Mouse (Mus musculus) spleen, adult 18-20 months (tissue): ENCODE measurements around the gene Rab9b.

Experiments
- DNase-seq, 2 experiments: peaks; one replicate each; pipeline ENCODE4 v3.0.0; 2022; ENCODE audit warnings: mixed read lengths in 2 of 2

Gene Rab9b

DNA sequence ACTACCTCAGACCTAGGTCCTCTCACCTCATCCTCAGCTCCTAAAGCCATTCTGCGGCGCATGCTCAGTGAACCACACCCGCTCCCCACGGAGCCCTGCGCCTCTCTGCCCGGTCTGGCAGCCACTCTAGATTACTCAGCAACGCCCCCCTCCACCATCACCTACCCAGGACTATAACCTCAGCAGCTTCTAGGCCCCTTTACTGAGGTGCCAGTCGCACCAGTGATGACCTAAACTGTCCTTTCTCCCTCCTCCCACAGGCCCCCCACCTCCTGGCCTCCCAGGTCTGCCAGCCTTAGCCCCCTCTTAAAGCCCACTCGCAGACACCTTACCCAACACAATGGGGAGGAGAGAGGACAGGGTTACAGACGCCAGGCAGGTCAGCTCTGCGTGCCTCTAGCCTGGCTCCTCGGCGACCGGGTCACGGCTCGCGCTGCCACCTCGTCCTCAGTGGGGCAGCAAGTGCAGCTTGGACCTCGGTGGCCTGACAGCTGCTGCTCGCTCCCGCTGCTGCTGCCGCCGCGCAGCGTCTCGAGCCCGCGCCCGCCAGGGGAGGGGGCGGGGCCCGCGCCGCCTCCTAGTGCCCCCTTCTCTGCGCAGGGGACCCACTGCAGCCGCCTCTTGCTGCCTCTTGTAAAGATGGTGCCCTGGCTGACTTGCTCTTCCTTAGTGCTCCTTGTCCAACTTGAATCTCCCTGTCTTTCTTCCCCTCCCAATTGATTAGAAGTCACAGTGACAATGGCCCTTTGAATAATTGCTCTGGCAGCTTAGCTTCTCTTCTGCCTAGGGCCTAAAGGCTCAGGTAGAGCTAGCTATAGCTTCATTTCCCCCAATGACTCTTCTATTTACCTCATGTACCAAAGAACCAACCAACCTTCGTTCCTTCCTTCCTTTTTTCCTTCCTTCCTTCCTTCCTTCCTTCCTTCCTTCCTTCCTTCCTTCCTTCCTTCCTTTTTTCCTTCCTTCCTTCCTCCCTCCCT, at the start of gene Rab9b:
TSS of gene Rab9b (minus strand) at position 695 of the 980 bp plus-strand sequence.
- DNase-seq = no peak

DNA sequence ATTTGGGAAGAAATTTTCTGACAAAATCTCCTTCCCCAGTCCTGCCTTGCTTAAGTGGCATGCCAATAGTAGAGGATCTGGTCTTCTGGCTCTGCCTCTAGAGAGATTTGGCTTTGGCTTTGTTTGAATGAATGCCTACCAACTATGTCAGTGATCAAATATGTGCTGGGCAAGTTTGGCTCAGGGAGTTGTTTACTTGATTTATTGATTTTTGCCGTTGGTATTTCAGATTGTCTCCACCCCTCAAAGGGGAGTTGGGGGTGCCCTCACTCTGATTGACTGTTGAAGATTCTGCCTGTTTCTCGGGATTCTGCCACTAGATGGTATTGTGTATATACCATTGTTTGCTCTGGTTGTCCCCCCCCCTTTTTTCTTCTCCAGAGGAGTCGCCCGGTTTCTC, 35.8 kb upstream of the Rab9b start:
- no peak for DNase-seq

DNA sequence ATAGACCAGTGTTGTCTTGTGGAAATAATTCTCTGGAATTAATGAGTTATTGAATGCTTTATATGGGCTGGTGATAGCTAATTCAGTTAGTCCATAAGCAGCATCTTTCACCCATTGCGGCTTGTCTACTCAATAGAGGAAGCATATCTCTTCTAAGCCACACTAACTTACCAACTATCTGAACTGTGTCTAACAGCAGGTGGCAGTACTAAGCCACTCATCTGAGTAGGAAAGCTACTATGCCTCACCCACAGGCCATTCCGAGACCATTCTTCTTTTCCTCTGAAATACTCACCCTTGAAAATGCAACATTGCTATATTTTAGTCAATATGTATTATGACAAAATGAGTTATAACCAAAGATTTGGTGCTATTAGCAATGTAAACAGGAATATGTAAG, 27.2 kb upstream of the Rab9b start:
- DNase-seq = peak in 1 of 2 experiments; percentile 1

GRCm38 (mm10) chrX:136850300-136850699, 18.3 kb downstream of the Rab9b start:
- no peak for DNase-seq

GRCm38 (mm10) chrX:136828610-136829009, 39.9 kb downstream of the Rab9b start:
- DNase-seq = no peak

- DNase-seq = no peak
Measured at GRCm38 (mm10) chrX:136825016-136825415, 43.5 kb downstream of the Rab9b start.

DNA sequence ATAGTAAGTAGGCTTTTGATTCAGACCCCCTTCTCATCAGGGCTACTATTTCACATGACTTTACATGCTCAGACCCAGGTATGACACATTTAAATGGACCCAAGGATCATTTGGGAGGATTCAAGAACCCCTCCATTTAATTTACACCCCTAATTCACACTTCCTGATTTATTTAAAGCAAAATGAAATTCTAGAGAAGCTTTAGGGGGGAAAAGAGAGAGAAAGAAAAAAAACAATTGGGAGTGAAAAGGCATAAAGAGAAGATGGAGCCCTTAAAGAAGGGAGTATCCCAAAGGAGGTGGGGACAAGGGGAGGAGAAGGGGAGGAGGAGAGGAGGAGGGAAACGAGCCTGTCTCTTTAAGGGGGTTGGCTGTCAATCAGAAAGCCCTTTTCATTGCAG, 46.2 kb downstream of the Rab9b start, which contains the start of gene Plp1:
TSS of gene Plp1 (plus strand) at position 301 of the 400 bp plus-strand sequence.
- no peak for DNase-seq

DNA sequence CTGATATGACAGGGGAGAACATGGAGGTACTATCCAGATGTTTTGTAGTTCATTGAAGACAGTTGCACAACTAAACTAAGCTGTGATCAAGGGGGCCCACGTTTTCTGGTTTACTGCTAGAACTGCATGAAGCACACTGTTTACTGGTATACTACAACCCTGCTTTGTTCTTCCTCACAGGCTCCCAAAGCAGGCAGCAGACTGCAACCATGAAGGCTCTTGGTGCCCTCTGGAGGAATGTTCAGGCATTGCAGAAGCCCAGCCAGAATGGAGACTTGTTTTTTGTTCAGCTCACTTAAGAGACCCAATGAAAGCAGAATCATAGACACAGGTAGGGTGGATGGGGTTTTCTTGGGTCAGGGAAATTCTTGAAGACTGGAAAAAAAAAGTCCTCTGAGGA, 48.3 kb downstream of the Rab9b start:
- DNase-seq = peak; percentile 10 to 52

DNA sequence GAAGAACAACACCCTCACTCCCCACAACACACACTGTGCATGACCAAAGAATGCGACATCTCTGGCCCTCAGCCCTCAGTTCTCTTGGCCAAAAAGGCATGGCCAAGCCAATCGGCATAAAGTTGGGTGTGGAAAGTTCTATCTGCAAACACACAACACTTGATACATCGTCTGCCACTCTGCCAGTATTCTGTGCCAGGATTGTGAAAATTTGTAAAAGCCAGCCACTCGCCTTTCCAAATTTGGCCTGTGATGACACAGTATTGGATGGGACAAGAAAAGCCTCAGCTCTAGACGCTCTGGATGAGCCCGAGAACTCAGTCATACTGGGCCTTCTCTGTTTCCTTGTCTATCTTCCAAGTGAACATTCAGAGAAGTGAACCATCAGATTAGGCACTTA, 48.8 kb downstream of the Rab9b start:
- DNase-seq = no peak
